ENCODE assay signal across 20 mouse cellular contexts in the genomic region with DNA sequence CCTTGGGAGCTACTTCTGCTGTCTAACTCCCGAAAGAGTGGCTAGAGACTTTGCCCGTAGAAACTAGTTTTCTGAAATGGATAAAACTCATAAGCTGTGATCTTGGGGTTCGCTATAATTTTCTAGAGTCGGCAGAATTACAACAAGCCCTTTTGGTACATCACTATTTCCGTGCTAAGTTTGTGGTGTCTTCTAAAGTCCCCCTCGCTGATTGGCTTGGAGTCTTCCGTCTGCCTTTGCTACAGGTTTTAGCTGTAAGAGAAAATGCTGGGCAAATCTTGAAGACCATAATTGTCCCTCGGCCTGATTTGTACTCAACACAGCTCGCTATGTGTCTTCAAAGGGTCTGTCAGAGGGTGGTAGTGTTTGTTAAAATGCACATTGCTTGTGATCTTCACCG.
A peak's percentile ranks its signal among the peaks of the same experiment; 100 is the strongest.
DNase-seq lines count a peak whose midpoint lies in the region; ATAC-seq and TF ChIP-seq lines count a peak whose summit lies in the region.
"Had no signal": no experiment of that assay in that cellular context is flagged by ENCODE, and none has a peak within 500 bp of the region (broad histone marks: within the 10 kb centered on the region; RNA-seq: fewer than 3 reads in every experiment).

No protein-coding gene starts in this region.

- H3K9me3 ChIP-seq in embryonic facial prominence, embryonic 13.5 days: no peaks in the 10 kb centered on the region
- H3K9me3 ChIP-seq in embryonic facial prominence, embryonic 10.5 days: no peaks in the 10 kb centered on the region
- no peaks in the 10 kb centered on the region for H3K9me3 ChIP-seq in midbrain, embryonic 11.5 days (ENCODE audit: control insufficient read depth, low read length)
- no peaks in the 10 kb centered on the region for H3K9me3 ChIP-seq in midbrain, embryonic 10.5 days (replicated peaks)
- H3K9me3 ChIP-seq: forebrain, embryonic 12.5 days; forebrain, embryonic 15.5 days; hindbrain, embryonic 12.5 days; hindbrain, embryonic 15.5 days had no signal

- H3K4me3 ChIP-seq in embryonic facial prominence, embryonic 13.5 days: no peak overlapping the region
- H3K4me3 ChIP-seq in embryonic facial prominence, embryonic 10.5 days: no peak overlapping the region
- H3K4me3 ChIP-seq in midbrain, embryonic 11.5 days (ENCODE audit: low read depth, low read length): no peak overlapping the region
- no peak overlapping the region for H3K4me3 ChIP-seq in midbrain, embryonic 10.5 days
- H3K4me3 ChIP-seq in layer of hippocampus, adult 2 months: no peak overlapping the region
- H3K4me3 ChIP-seq: erythroblast, embryonic 14.5 days; forebrain, embryonic 12.5 days; forebrain, embryonic 15.5 days; hindbrain, embryonic 12.5 days; hindbrain, embryonic 15.5 days had no signal

- TF ChIP-seq CTCF in layer of hippocampus, adult 2 months (conservative IDR thresholded peaks at IDR 0.05): no peak

- H3K4me2 ChIP-seq in embryonic facial prominence, embryonic 13.5 days: no peak overlapping the region
- H3K4me2 ChIP-seq in midbrain, embryonic 11.5 days: no peak overlapping the region
- H3K4me2 ChIP-seq: forebrain, embryonic 12.5 days; forebrain, embryonic 15.5 days; hindbrain, embryonic 12.5 days; hindbrain, embryonic 15.5 days had no signal

- peaks cover 63% of the 10 kb centered on the region for H3K4me1 ChIP-seq in embryonic facial prominence, embryonic 13.5 days
- H3K4me1 ChIP-seq in embryonic facial prominence, embryonic 10.5 days: peaks cover 53% of the 10 kb centered on the region
- no peaks in the 10 kb centered on the region for H3K4me1 ChIP-seq in midbrain, embryonic 11.5 days (ENCODE audit: control insufficient read depth, insufficient read depth, low read length)
- peaks cover 14% of the 10 kb centered on the region for H3K4me1 ChIP-seq in midbrain, embryonic 10.5 days

- no peak overlapping the region for H3K9ac ChIP-seq in embryonic facial prominence, embryonic 13.5 days
- no peak overlapping the region for H3K9ac ChIP-seq in midbrain, embryonic 11.5 days (ENCODE audit: low read length)
- H3K9ac ChIP-seq: forebrain, embryonic 12.5 days; forebrain, embryonic 15.5 days; hindbrain, embryonic 12.5 days; hindbrain, embryonic 15.5 days had no signal

- peak overlapping the region; percentile 39; the same call in 1 of the 2 replicates for H3K27ac ChIP-seq in embryonic facial prominence, embryonic 13.5 days
- H3K27ac ChIP-seq in embryonic facial prominence, embryonic 10.5 days (replicated peaks): no peak overlapping the region
- no peak overlapping the region for H3K27ac ChIP-seq in midbrain, embryonic 11.5 days (ENCODE audit: low read depth, low read length)
- H3K27ac ChIP-seq in midbrain, embryonic 10.5 days (replicated peaks): no peak overlapping the region
- no peak overlapping the region for H3K27ac ChIP-seq in layer of hippocampus, adult 2 months
- H3K27ac ChIP-seq: forebrain, embryonic 12.5 days; forebrain, embryonic 15.5 days; hindbrain, embryonic 12.5 days; hindbrain, embryonic 15.5 days had no signal

- ATAC-seq in embryonic facial prominence, embryonic 13.5 days (ENCODE audit: insufficient number of reproducible peaks, insufficient read depth, low FRiP score, low TSS enrichment, low read depth): no peak
- no peak for ATAC-seq in midbrain, embryonic 11.5 days (ENCODE audit: low FRiP score)
- ATAC-seq in inflammation-experienced regulatory T-cells, adult 6 months: peak; percentile 44
- ATAC-seq: forebrain, embryonic 15.5 days; intestine, embryonic 16.5 days had no signal

- H3K27me3 ChIP-seq in embryonic facial prominence, embryonic 13.5 days: no peaks in the 10 kb centered on the region; the same call in 1 of the 2 replicates
- 0 out of 2 replicates have a peak, but pooled peaks cover 5% of the 10 kb centered on the region for H3K27me3 ChIP-seq in embryonic facial prominence, embryonic 10.5 days (replicated peaks; ENCODE audit: low read depth, poor library complexity, severe bottlenecking)
- H3K27me3 ChIP-seq in midbrain, embryonic 11.5 days (ENCODE audit: control insufficient read depth, insufficient read depth, low read length): no peaks in the 10 kb centered on the region
- no peaks in the 10 kb centered on the region for H3K27me3 ChIP-seq in midbrain, embryonic 10.5 days (ENCODE audit: low read depth, poor library complexity, severe bottlenecking)
- H3K27me3 ChIP-seq: forebrain, embryonic 12.5 days; forebrain, embryonic 15.5 days; hindbrain, embryonic 15.5 days had no signal

- peaks cover 10% of the 10 kb centered on the region for H3K36me3 ChIP-seq in embryonic facial prominence, embryonic 13.5 days
- H3K36me3 ChIP-seq in embryonic facial prominence, embryonic 10.5 days (replicated peaks): no peaks in the 10 kb centered on the region
- H3K36me3 ChIP-seq in midbrain, embryonic 11.5 days (ENCODE audit: control insufficient read depth, insufficient read depth, low read length): no peaks in the 10 kb centered on the region
- no peaks in the 10 kb centered on the region for H3K36me3 ChIP-seq in midbrain, embryonic 10.5 days
- H3K36me3 ChIP-seq: forebrain, embryonic 12.5 days; forebrain, embryonic 15.5 days; hindbrain, embryonic 12.5 days; hindbrain, embryonic 15.5 days had no signal

- WGBS in embryonic facial prominence, embryonic 13.5 days: 68% methylated on average over 10 of the region's 10 CpGs
- 83% methylated on average over 10 of the region's 10 CpGs for WGBS in embryonic facial prominence, embryonic 10.5 days
- 89% methylated on average over 10 of the region's 10 CpGs for WGBS in midbrain, embryonic 11.5 days
- 87% methylated on average over 10 of the region's 10 CpGs for WGBS in midbrain, embryonic 10.5 days

- DNase-seq in embryonic facial prominence, embryonic 10.5 days (ENCODE audit: low spot score): no peak
- peak; percentile 70 for DNase-seq in midbrain, embryonic 11.5 days (ENCODE audit: low spot score, missing footprints)
- no peak for DNase-seq in midbrain, embryonic 10.5 days (ENCODE audit: low spot score)
- DNase-seq in layer of hippocampus, adult 2 months (ENCODE audit: low spot score in 2 of 2): no peak
- DNase-seq: adrenal gland, adult 2 months; adrenal gland, postnatal 14 days; cerebellum, adult 11 months; cerebellum, adult 2 months; cerebellum, adult 9-11 months; cerebellum, postnatal 25 days; gastrocnemius, postnatal 25 days; heart, adult 18-20 months had no signal
